Mouse (Mus musculus): Measurements from ENCODE around the gene T2. TPM values are rescaled to one million over a fixed set of nuclear protein-coding genes. Genes with fewer than 3 reads are reported as not detected.
A peak's percentile ranks its signal among the peaks of the same experiment; 100 is the strongest.

T2 gene
- polyA plus RNA-seq, 1 experiment from 2014 or later, result 0.88 TPM

DNA sequence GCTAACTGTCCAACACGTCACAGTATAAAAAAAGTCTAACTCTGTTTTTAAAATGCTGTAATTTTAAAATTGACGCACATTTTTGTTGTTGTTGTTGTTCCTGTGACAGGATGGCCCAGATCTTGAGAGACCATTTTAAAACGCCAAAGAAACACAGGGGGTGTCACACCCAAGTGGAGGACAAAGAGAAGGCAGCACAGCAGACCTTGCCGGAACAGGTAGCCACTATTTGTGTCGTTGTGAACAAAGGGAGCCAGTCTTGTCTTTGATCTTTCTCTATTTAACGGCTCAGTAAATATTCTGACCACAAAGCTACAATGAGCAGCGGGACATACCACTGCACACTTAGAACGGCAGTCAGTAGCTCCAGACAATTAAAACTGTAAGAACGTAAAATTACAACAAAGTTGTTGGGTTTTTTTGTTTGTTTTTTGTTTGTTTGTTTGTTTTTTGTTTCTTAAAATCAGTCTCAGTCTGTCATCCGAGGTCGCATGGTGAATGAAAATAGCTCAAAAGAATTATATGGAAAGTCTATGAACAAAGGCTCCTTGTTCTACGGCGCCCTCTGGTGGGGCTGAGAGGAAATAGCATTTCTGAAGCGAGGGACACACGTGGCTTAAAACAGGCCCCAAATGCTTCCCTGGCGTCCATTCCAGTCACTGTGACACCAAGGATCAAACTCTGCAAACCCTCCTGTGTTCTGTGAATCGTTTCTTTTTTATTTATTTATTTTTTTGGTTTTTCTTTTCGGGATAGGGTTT lies 16.7 kb downstream of the T2 start:
- Histone ChIP-seq H3K4me3 (ENCODE audit: low read depth, low read length) (peak overlapping the region; percentile 34), H3K27me3 (ENCODE audit: control insufficient read depth, insufficient read depth, low read depth, low read length) (no peaks in the 10 kb centered on the region), H3K4me1 (ENCODE audit: control insufficient read depth, insufficient read depth, low read length) (peaks cover 49% of the 10 kb centered on the region), H3K9me3 (replicated peaks; ENCODE audit: control insufficient read depth, low read length, poor library complexity, severe bottlenecking) (no peaks in the 10 kb centered on the region), H3K4me2 (ENCODE audit: low read length) (peak overlapping the region; percentile 56), H3K36me3 (ENCODE audit: control insufficient read depth, insufficient read depth, low read length) (no peaks in the 10 kb centered on the region), H3K9ac (ENCODE audit: low read depth, low read length) (peak overlapping the region; percentile 62), H3K27ac (ENCODE audit: low read length) (peak overlapping the region; percentile 100)
- under 1% methylated on average over 18 of the region's 18 CpGs for WGBS
- ATAC-seq, result no peak

DNA sequence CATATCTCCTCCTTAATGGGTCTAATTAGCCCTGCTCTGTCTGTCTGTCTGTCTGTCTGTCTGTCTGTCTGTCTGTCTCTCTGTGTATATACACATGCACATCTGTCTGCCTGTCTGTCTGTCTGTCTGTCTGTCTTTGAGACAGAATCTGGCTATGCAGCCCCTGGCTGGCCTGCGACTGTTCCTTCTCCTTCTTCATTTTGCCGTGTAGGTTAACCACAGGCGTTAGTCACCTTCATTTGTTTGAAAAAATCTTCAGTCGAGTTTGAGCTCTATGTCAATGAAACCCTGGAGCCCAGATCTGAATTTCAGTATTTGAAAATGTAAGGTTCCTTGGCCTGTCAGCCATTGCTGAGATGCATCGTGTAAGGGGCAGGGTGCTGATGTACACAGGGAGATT lies 21.5 kb downstream of the T2 start:
- Histone ChIP-seq H3K9me3 (replicated peaks; ENCODE audit: control insufficient read depth, low read length, poor library complexity, severe bottlenecking) (no peaks in the 10 kb centered on the region), H3K9ac (ENCODE audit: low read depth, low read length) (no peak overlapping the region), H3K4me2 (ENCODE audit: low read length) (no peak overlapping the region), H3K4me1 (ENCODE audit: control insufficient read depth, insufficient read depth, low read length) (peaks cover 6% of the 10 kb centered on the region), H3K27me3 (ENCODE audit: control insufficient read depth, insufficient read depth, low read depth, low read length) (no peaks in the 10 kb centered on the region), H3K27ac (ENCODE audit: low read length) (no peak overlapping the region), H3K36me3 (ENCODE audit: control insufficient read depth, insufficient read depth, low read length) (no peaks in the 10 kb centered on the region), H3K4me3 (ENCODE audit: low read depth, low read length) (no peak overlapping the region)
- ATAC-seq, result no peak
- WGBS, result 61% methylated on average over 5 of the region's 5 CpGs

DNA sequence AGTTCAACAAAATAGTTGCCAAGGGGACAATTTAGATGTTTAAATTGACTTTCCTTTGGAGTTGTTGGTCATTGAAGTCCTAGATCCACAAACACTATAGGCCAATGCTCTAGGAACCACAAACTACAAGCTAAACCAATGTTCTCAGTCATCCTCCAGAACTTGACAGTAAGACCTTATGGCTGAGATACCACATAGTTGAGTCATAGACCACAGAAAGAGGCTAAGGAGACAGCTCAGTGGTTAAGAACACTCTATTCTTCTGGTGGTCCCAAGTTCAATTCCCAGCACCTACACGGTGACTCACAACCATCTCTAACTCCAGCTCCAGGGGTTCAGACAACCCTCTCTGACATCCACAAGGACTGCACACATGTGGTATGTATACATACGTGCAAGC lies 29.6 kb downstream of the T2 start:
- WGBS, result 98% methylated on average over 2 of the region's 2 CpGs
- Histone ChIP-seq H3K36me3 (ENCODE audit: control insufficient read depth, insufficient read depth, low read length) (no peaks in the 10 kb centered on the region), H3K9me3 (replicated peaks; ENCODE audit: control insufficient read depth, low read length, poor library complexity, severe bottlenecking) (no peaks in the 10 kb centered on the region; the same call in 1 of the 2 replicates), H3K4me1 (ENCODE audit: control insufficient read depth, insufficient read depth, low read length) (peaks cover 6% of the 10 kb centered on the region; the same call in 1 of the 2 replicates), H3K27ac (ENCODE audit: low read length) (no peak overlapping the region), H3K9ac (ENCODE audit: low read depth, low read length) (no peak overlapping the region), H3K4me2 (ENCODE audit: low read length) (no peak overlapping the region), H3K4me3 (ENCODE audit: low read depth, low read length) (no peak overlapping the region), H3K27me3 (ENCODE audit: control insufficient read depth, insufficient read depth, low read depth, low read length) (peaks cover 7% of the 10 kb centered on the region)
- ATAC-seq, result no peak

DNA sequence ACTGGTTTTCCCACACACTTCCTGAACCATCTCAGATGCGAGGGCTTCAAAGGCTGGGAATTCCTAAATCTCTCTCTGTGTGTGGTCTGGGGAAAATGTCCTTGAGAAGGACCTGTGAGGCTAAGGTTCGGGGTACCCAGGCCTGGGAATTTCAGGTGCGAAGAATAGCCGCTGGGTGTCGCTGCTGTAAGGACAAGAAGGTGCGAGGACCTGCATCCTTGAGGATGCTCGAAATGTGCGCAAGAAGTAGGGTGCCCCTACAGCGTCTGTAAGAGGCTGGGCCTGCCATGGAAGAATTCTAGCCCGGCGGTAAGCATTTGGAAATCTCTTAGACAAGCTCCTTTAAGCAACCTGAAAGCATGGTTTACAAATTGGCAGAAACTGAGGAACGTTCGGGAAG lies 32.7 kb downstream of the T2 start:
- Histone ChIP-seq H3K27me3 (ENCODE audit: control insufficient read depth, insufficient read depth, low read depth, low read length) (peaks cover 7% of the 10 kb centered on the region), H3K9me3 (replicated peaks; ENCODE audit: control insufficient read depth, low read length, poor library complexity, severe bottlenecking) (no peaks in the 10 kb centered on the region; the same call in 1 of the 2 replicates), H3K9ac (ENCODE audit: low read depth, low read length) (no peak overlapping the region), H3K4me3 (ENCODE audit: low read depth, low read length) (peak overlapping the region; percentile 36), H3K36me3 (ENCODE audit: control insufficient read depth, insufficient read depth, low read length) (no peaks in the 10 kb centered on the region), H3K4me1 (ENCODE audit: control insufficient read depth, insufficient read depth, low read length) (peaks cover 6% of the 10 kb centered on the region; the same call in 1 of the 2 replicates), H3K27ac (ENCODE audit: low read length) (no peak overlapping the region), H3K4me2 (ENCODE audit: low read length) (peak overlapping the region; percentile 57)
- ATAC-seq, result peak; percentile 60; the same call in 1 of the 2 replicates
- 3% methylated on average over 13 of the region's 13 CpGs for WGBS

DNA sequence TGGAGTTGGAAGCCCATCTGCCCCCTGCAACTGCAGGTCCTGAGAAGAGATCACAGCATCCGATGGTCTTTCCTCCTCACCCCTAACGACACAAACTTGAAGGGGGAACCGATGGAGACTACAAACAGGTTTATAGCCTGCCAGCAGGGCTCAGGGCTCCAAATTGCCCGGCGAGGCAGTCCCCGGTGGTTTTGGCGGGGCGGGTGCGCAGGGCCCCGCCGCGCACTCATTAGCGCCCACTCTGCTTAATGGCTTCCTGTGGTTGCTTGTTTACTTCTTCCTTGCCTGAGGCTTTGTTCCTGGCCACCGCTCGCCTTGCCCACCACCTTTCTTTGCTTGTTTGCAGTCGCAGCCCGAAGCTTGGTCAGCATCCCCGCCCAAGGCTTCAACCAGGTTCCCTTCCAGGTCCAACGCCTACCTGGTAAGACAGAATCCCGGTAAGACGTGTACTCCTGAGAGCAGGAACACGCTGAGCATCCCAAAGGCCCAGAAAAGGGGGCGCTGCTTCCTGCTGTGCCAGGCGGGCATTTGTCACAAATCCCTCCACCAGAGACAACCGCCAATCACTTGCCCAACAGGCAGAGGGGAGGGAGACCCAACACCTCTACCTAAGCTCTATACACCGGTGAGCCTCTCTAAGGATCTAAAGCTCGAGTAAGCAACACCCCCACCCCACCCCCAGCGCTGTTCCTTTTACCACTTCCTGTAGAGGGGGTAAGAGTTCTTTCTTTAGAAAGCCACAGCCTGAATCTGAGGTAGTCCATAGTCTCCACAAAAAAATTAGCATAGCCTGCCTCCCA lies 33.4 kb downstream of the T2 start:
- H3K4me2 ChIP-seq (ENCODE audit: low read length), result peak overlapping the region; percentile 57
- peak overlapping the region; percentile 36 for H3K4me3 ChIP-seq (ENCODE audit: low read depth, low read length)
- 1% methylated on average over 26 of the region's 28 CpGs for WGBS
- H3K9ac ChIP-seq (ENCODE audit: low read depth, low read length), result peak overlapping the region; percentile 48
- peaks cover 7% of the 10 kb centered on the region for H3K27me3 ChIP-seq (ENCODE audit: control insufficient read depth, insufficient read depth, low read depth, low read length)
- H3K4me1 ChIP-seq (ENCODE audit: control insufficient read depth, insufficient read depth, low read length), result peaks cover 6% of the 10 kb centered on the region; the same call in 1 of the 2 replicates
- ATAC-seq, result peak; percentile 67
- H3K36me3 ChIP-seq (ENCODE audit: control insufficient read depth, insufficient read depth, low read length), result no peaks in the 10 kb centered on the region
- peak overlapping the region; percentile 9; the same call in 1 of the 2 replicates for H3K27ac ChIP-seq (ENCODE audit: low read length)
- no peaks in the 10 kb centered on the region for H3K9me3 ChIP-seq (replicated peaks; ENCODE audit: control insufficient read depth, low read length, poor library complexity, severe bottlenecking)

DNA sequence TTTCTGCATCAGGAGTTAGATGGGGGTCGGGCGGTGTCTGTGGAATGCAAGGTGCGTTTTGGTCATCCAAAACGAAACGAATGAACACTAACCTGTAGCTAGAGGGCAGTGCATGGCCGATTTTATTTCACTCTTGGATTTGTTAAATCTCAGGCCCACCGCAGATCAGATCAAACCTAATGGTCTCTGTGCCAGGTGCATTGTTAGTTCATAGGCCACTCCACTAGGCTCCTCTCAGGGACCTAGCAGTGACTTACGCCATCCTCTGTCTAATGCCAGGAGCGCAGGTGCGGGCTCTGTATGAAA lies 34.0 kb downstream of the T2 start:
- Histone ChIP-seq H3K4me3 (ENCODE audit: low read depth, low read length) (peak overlapping the region; percentile 36), H3K36me3 (ENCODE audit: control insufficient read depth, insufficient read depth, low read length) (no peaks in the 10 kb centered on the region), H3K9ac (ENCODE audit: low read depth, low read length) (peak overlapping the region; percentile 48; the same call in 1 of the 2 replicates), H3K4me1 (ENCODE audit: control insufficient read depth, insufficient read depth, low read length) (peaks cover 6% of the 10 kb centered on the region; the same call in 1 of the 2 replicates), H3K27ac (ENCODE audit: low read length) (no peak overlapping the region), H3K27me3 (ENCODE audit: control insufficient read depth, insufficient read depth, low read depth, low read length) (peaks cover 7% of the 10 kb centered on the region), H3K9me3 (replicated peaks; ENCODE audit: control insufficient read depth, low read length, poor library complexity, severe bottlenecking) (no peaks in the 10 kb centered on the region), H3K4me2 (ENCODE audit: low read length) (peak overlapping the region; percentile 57)
- peak; percentile 40; the same call in 1 of the 2 replicates for ATAC-seq
- 9% methylated on average over 10 of the region's 10 CpGs for WGBS

DNA sequence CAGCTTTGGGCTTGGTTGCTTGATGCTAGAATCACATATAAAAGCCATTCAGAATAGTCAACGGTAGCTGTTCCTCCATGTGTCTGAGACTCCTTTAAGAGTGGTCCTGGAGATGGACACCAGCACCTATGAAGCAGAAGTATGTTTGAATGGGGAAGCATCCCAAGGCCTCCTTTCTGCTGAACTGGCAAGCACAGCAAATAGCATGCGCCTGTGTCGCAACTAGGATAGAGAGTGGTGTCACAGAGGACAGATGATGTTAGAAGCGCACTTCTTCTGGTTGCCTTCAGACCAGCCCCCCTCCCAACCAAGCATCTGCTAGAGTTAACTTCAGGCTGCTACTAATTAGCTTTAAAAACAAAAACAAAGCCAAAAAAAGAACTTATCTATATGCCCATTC lies 34.7 kb downstream of the T2 start:
- Histone ChIP-seq H3K4me2 (ENCODE audit: low read length) (no peak overlapping the region), H3K9me3 (replicated peaks; ENCODE audit: control insufficient read depth, low read length, poor library complexity, severe bottlenecking) (no peaks in the 10 kb centered on the region), H3K4me1 (ENCODE audit: control insufficient read depth, insufficient read depth, low read length) (peaks cover 6% of the 10 kb centered on the region; the same call in 1 of the 2 replicates), H3K4me3 (ENCODE audit: low read depth, low read length) (no peak overlapping the region), H3K27me3 (ENCODE audit: control insufficient read depth, insufficient read depth, low read depth, low read length) (peaks cover 7% of the 10 kb centered on the region), H3K36me3 (ENCODE audit: control insufficient read depth, insufficient read depth, low read length) (no peaks in the 10 kb centered on the region), H3K9ac (ENCODE audit: low read depth, low read length) (no peak overlapping the region), H3K27ac (ENCODE audit: low read length) (no peak overlapping the region)
- ATAC-seq, result no peak
- 58% methylated on average over 4 of the region's 4 CpGs for WGBS

DNA sequence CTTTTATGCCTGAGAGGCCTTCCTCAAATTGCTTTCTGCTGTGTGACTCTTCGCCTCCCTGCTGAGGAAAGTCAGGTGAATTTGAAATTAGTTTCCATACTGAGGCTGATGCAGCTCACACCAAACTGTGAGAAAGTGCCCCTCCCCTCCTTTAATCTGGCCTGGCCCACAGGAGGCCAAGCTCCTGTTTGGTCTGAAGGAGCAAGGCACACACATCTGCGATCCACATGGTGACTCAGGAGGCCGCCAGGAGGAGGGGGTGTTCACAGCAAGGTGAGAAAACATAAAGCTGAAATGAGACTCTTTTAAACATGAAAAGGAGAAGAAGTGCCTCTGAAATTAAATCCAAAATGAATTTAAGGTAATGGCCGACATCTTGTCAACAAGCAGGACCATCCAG lies 40.6 kb downstream of the T2 start:
- H3K4me2 ChIP-seq (ENCODE audit: low read length), result no peak overlapping the region
- H3K27me3 ChIP-seq (ENCODE audit: control insufficient read depth, insufficient read depth, low read depth, low read length), result no peaks in the 10 kb centered on the region
- H3K4me1 ChIP-seq (ENCODE audit: control insufficient read depth, insufficient read depth, low read length), result no peaks in the 10 kb centered on the region
- ATAC-seq, result no peak
- WGBS, result 59% methylated on average over 4 of the region's 4 CpGs
- no peak overlapping the region for H3K4me3 ChIP-seq (ENCODE audit: low read depth, low read length)
- no peak overlapping the region for H3K9ac ChIP-seq (ENCODE audit: low read depth, low read length)
- no peak overlapping the region for H3K27ac ChIP-seq (ENCODE audit: low read length)
- H3K9me3 ChIP-seq (replicated peaks; ENCODE audit: control insufficient read depth, low read length, poor library complexity, severe bottlenecking), result no peaks in the 10 kb centered on the region
- H3K36me3 ChIP-seq (ENCODE audit: control insufficient read depth, insufficient read depth, low read length), result no peaks in the 10 kb centered on the region

DNA sequence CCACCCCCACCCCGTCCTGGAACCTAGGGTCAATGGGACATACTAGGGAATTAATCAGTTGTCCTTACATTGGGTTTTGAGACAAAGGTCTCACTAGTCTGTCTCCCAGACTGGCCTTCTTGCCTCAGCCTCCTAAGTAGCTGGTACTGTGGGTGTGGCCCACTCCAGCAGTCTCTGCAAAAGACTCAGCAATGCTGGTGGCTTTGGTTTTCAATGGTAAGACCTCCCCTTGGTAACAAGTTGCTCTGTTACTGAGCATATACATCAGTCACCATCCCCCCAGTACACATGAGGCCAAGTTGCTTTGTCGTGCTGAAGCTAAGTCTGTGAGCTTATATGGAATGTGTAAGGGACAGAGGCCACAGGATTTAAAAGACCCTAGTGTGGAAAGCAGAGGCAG lies 42.2 kb downstream of the T2 start:
- no peaks in the 10 kb centered on the region for H3K36me3 ChIP-seq (ENCODE audit: control insufficient read depth, insufficient read depth, low read length)
- H3K4me1 ChIP-seq (ENCODE audit: control insufficient read depth, insufficient read depth, low read length), result no peaks in the 10 kb centered on the region
- H3K9me3 ChIP-seq (replicated peaks; ENCODE audit: control insufficient read depth, low read length, poor library complexity, severe bottlenecking), result no peaks in the 10 kb centered on the region
- no peak overlapping the region for H3K4me3 ChIP-seq (ENCODE audit: low read depth, low read length)
- no peaks in the 10 kb centered on the region for H3K27me3 ChIP-seq (ENCODE audit: control insufficient read depth, insufficient read depth, low read depth, low read length)
- 64% methylated on average over 2 of the region's 2 CpGs for WGBS
- no peak overlapping the region for H3K27ac ChIP-seq (ENCODE audit: low read length)
- no peak overlapping the region for H3K9ac ChIP-seq (ENCODE audit: low read depth, low read length)
- H3K4me2 ChIP-seq (ENCODE audit: low read length), result no peak overlapping the region
- no peak for ATAC-seq

Data from midbrain, embryonic 16.5 days (tissue).